Mouse (Mus musculus) embryonic facial prominence, embryonic 15.5 days (tissue): Measurements from ENCODE around the gene Herc2. TPM values are rescaled to one million over a fixed set of nuclear protein-coding genes. Genes with fewer than 3 reads are reported as not detected.

Source experiments
- ATAC-seq: fragments of 200-750 bp; cut with Nextera tagmentation; 2 replicates; pipeline ENCODE4 v1.8.0; 2017; ENCODE audit warnings: low read depth, moderate TSS enrichment; ENCODE audit not compliant: insufficient number of reproducible peaks, low FRiP score, low TSS enrichment
- H3K27ac ChIP-seq: fragments of 300-500 bp; sonication (generic); replicated peaks from 2 replicates; pipeline ENCODE4 v1.5.1; 2015; ENCODE audit warnings: mild to moderate bottlenecking, inconsistent platforms
- H3K27me3 ChIP-seq: fragments of 300-500 bp; sonication (generic); 2 replicates; pipeline ENCODE4 v1.6.1; 2015; ENCODE audit warnings: inconsistent platforms
- H3K36me3 ChIP-seq: fragments of 300-500 bp; sonication (generic); 2 replicates; pipeline ENCODE4 v1.6.1; 2015; ENCODE audit warnings: mild to moderate bottlenecking, inconsistent platforms
- H3K4me1 ChIP-seq: fragments of 300-500 bp; sonication (generic); 2 replicates; pipeline ENCODE4 v1.6.1; 2015; ENCODE audit warnings: inconsistent platforms
- H3K4me2 ChIP-seq: fragments of 300-500 bp; sonication (generic); replicated peaks from 2 replicates; pipeline ENCODE4 v1.6.1; 2015; ENCODE audit warnings: mild to moderate bottlenecking, inconsistent platforms
- H3K4me3 ChIP-seq: fragments of 300-500 bp; sonication (generic); replicated peaks from 2 replicates; pipeline ENCODE4 v1.5.1; 2015; ENCODE audit warnings: mild to moderate bottlenecking, inconsistent platforms
- H3K9ac ChIP-seq: fragments of 300-500 bp; sonication (generic); 2 replicates; pipeline ENCODE4 v1.6.1; 2015; ENCODE audit warnings: inconsistent platforms
- H3K9me3 ChIP-seq: fragments of 300-500 bp; sonication (generic); replicated peaks from 2 replicates; pipeline ENCODE4 v1.6.1; 2016; ENCODE audit warnings: inconsistent platforms
- WGBS: fragments of 180-500 bp; shearing (Covaris S2); methylation state at CpG from one replicate; pipeline ENCODE4 v1.1.7; 2015; 5-methylcytosine and 5-hydroxymethylcytosine counted together
- polyA plus RNA-seq: library from polyadenylated mRNA; unstranded; fragments of >200 nt; fragmentation: Nextera tagmentation; extraction: Ambion mirVana; gene quantifications from 2 replicates; pipeline ENCODE4 v1.2.1, GENCODE M21; 2015

The Herc2 gene
- polyA plus RNA-seq, 1 experiment from 2014 or later, result 22.3 TPM

DNA sequence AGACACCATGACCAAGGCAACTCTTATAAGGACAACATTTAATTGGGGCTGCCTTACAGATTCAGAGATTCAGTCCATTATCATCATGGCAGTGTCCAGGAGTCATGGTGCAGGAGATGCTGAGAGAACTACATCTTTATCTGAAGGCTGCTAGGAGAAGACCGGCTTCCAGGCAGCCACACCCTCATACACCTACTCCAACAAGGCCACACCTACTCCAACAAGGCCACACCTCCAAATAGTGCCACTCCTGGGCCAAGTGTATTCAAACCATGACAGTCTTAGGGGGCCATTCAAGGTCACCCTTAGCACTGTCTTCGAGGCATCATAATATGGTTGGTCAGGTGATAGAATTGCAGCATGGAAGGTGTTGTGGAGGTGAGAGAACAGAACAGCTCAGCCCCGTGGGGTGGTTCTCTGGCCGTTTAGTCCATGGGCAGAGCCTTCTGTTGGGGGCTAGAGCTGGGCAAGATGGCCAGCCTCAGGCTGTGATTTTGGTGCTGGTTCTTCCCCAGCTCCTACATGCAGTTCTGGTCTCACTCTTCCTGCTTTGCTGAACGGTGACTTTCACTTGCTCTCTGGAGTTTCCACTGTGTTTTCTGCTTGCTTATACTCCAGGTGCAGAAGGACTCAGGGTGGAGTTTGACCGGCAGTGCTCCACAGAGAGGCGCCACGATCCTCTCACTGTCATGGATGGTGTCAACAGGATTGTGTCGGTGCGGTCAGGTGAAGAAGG lies 151.7 kb downstream of the Herc2 start:
- Histone ChIP-seq H3K4me1 (no peaks in the 10 kb centered on the region), H3K9ac (no peak overlapping the region), H3K27ac (no peak overlapping the region), H3K9me3 (no peaks in the 10 kb centered on the region), H3K4me2 (no peak overlapping the region), H3K4me3 (no peak overlapping the region), H3K36me3 (peaks cover 63% of the 10 kb centered on the region), H3K27me3 (no peaks in the 10 kb centered on the region)
- no peak for ATAC-seq
- 94% methylated on average over 10 of the region's 10 CpGs for WGBS

DNA sequence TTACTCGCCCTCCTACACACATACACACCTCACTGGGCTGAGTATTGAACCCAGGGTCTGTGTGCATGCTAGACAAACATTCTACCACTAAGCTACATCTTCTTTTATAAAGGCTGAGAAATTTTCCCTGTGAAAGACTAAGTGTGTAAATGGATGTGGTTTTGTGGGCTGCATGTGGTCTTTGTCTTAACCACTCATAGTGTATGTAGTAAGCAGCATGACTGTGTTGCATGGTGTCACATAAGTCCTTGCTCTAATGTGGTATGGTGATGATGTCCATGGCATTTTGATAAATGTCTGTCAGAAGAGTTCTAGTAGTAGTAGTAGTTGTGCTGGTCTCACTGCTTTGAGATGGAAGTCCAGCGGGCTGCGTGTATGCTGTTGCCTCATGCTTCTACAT lies 152.8 kb downstream of the Herc2 start:
- WGBS, result 91% methylated on average over 3 of the region's 3 CpGs
- ATAC-seq, result no peak
- Histone ChIP-seq H3K36me3 (peaks cover 58% of the 10 kb centered on the region), H3K4me1 (no peaks in the 10 kb centered on the region), H3K4me2 (no peak overlapping the region), H3K27me3 (no peaks in the 10 kb centered on the region), H3K9ac (no peak overlapping the region), H3K9me3 (no peaks in the 10 kb centered on the region), H3K27ac (no peak overlapping the region), H3K4me3 (no peak overlapping the region)

DNA sequence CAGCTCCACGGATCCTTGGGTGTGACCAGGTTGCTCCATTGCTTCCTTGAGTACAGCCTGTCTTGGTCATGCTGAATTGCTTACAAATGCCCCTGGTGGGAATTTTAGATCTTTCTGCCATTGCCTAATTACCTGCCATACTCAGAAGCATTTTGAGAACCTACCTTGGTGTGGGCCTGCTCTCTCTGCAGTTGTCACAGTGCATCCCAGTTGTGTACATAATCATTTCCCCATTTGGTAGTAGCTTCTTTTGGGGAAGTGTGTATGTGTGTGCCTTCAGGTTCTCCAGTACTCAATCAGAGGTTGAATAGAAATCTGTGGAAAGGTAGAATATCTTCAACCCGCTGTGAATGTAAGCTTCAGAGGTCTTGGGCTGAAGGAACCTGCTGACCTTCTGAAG lies 153.3 kb downstream of the Herc2 start:
- peaks cover 54% of the 10 kb centered on the region for H3K36me3 ChIP-seq
- no peaks in the 10 kb centered on the region for H3K4me1 ChIP-seq
- no peak overlapping the region for H3K27ac ChIP-seq
- H3K9ac ChIP-seq, result no peak overlapping the region
- H3K4me3 ChIP-seq, result no peak overlapping the region
- H3K9me3 ChIP-seq, result no peaks in the 10 kb centered on the region
- no peak for ATAC-seq
- no peaks in the 10 kb centered on the region for H3K27me3 ChIP-seq
- WGBS, result 95% methylated on average over 2 of the region's 2 CpGs
- H3K4me2 ChIP-seq, result no peak overlapping the region

GRCm38 (mm10) chr7:56204877-56205276 lies 154.9 kb downstream of the Herc2 start:
- no peak for ATAC-seq

DNA sequence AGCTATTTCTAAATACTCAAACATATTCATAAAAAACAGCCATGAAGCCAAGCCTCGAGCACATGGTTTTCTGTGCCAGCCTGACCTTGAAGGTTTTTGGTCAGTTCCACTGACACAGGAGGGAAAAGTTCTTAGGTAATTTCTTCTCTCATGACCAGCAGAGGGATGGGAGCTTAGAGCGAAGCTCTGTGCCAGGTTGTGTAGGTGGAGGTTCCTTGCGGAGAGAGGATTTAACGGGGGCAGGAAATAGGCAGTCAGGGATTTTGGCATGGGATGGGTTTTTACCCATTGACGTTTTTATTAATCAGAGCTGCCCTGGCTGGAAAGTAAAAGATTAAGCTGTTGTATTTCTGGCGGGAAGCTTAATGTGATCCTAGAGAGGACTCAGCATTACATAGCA lies 170.8 kb downstream of the Herc2 start:
- Histone ChIP-seq H3K9me3 (no peaks in the 10 kb centered on the region), H3K36me3 (peaks cover 63% of the 10 kb centered on the region), H3K4me1 (no peaks in the 10 kb centered on the region)

More at GRCm38 (mm10) chr7:56204877-56205276, 154.9 kb downstream of the Herc2 start:
- Histone ChIP-seq H3K4me2 (no peak overlapping the region), H3K27me3 (no peaks in the 10 kb centered on the region), H3K9me3 (no peaks in the 10 kb centered on the region), H3K4me3 (no peak overlapping the region), H3K27ac (peak overlapping the region; percentile 52; the same call in 1 of the 2 replicates), H3K9ac (no peak overlapping the region), H3K4me1 (no peaks in the 10 kb centered on the region), H3K36me3 (peaks cover 51% of the 10 kb centered on the region)
- WGBS, result 28% methylated on average over 3 of the region's 3 CpGs

DNA sequence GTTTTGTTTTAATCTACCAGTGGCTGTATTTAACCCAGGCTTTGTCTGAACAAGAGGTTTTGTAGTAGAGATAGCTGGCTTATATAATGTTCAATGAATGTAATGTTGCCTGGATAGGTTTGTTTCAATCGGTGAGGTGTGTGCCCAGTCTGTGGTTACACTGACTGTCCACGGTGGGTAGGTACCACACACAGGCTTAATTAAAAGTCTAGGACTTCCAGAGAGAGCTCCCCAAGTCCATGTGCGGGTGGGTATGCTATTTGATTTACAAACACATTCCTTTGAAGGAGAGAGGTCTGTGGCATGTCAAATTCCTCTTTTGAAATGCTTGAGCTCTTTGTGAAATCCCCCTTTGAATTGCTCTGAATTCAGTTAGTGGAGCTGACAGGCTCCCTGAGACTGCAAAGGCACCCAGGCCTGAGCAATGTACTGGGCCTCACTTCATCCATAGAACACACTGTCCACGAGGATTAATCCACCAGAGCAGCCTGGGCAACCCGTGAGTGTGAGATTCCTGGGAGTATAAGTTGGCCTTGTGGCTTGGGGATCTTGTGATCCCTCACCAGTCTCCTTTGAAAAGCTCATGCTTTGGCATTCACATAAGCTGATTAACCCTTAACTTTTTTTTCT lies 185.9 kb downstream of the Herc2 start:
- ATAC-seq, result no peak
- 28% methylated on average over 5 of the region's 5 CpGs for WGBS
- H3K27ac ChIP-seq, result no peak overlapping the region

More for the DNA sequence above, 170.8 kb downstream of the Herc2 start:
- Histone ChIP-seq H3K27me3 (no peaks in the 10 kb centered on the region), H3K27ac (no peak overlapping the region), H3K4me3 (no peak overlapping the region), H3K9ac (no peak overlapping the region), H3K4me2 (no peak overlapping the region)
- no peak for ATAC-seq
- WGBS, result 90% methylated on average over 6 of the region's 6 CpGs

DNA sequence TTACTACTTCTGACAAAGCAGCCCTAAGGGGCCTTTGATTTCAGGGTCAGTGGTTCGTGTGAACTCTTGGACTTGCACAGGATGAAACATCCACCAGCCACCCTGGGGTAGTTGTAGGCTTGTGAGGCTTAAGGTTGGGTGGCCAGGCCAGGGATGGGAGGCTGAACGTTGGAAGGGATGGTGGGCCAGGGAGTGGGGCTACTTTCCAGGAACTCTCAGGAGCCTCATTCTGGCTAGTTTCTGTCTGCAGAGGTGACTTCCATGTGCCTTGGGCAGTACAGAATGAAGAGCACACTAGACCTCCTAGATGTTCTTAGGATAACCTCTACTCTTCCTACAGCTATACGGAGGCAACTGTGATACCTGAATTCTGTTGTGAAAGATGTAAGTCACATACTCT lies 186.6 kb downstream of the Herc2 start:
- peaks cover 11% of the 10 kb centered on the region; the same call in 1 of the 2 replicates for H3K36me3 ChIP-seq
- no peaks in the 10 kb centered on the region for H3K4me1 ChIP-seq
- no peaks in the 10 kb centered on the region for H3K9me3 ChIP-seq
- no peaks in the 10 kb centered on the region for H3K27me3 ChIP-seq
- H3K9ac ChIP-seq, result no peak overlapping the region
- H3K27ac ChIP-seq, result no peak overlapping the region
- 0 out of 2 replicates have a peak, but pooled peaks have one; percentile 15 for ATAC-seq
- H3K4me2 ChIP-seq, result no peak overlapping the region
- H3K4me3 ChIP-seq, result no peak overlapping the region
- 76% methylated on average over 3 of the region's 3 CpGs for WGBS

More for the DNA sequence above, 185.9 kb downstream of the Herc2 start:
- H3K4me1 ChIP-seq, result no peaks in the 10 kb centered on the region
- peaks cover 14% of the 10 kb centered on the region for H3K36me3 ChIP-seq
- H3K9ac ChIP-seq, result no peak overlapping the region
- H3K27me3 ChIP-seq, result no peaks in the 10 kb centered on the region
- H3K9me3 ChIP-seq, result no peaks in the 10 kb centered on the region
- no peak overlapping the region for H3K4me3 ChIP-seq
- H3K4me2 ChIP-seq, result no peak overlapping the region

GRCm38 (mm10) chr7:56239543-56239942 lies 189.5 kb downstream of the Herc2 start, which contains the start of gene Oca2:
Oca2 (plus strand) TSS chr7:56239760.
- no peak for ATAC-seq
- no peak within 1 kb of the TSS for H3K27ac ChIP-seq
- WGBS, result 40% methylated on average over 3 of the region's 3 CpGs
- no peaks in the 10 kb centered on the region for H3K36me3 ChIP-seq
- no peaks in the 10 kb centered on the region for H3K9me3 ChIP-seq
- no peak within 1 kb of the TSS for H3K4me2 ChIP-seq
- no peaks in the 10 kb centered on the region for H3K4me1 ChIP-seq
- H3K27me3 ChIP-seq, result no peaks in the 10 kb centered on the region
- no peak within 1 kb of the TSS for H3K9ac ChIP-seq
- no peak within 1 kb of the TSS for H3K4me3 ChIP-seq

GRCm38 (mm10) chr7:56254568-56254967 lies 204.6 kb downstream of the Herc2 start:
- H3K27ac ChIP-seq, result no peak overlapping the region
- H3K4me1 ChIP-seq, result no peaks in the 10 kb centered on the region
- H3K36me3 ChIP-seq, result no peaks in the 10 kb centered on the region
- H3K4me3 ChIP-seq, result no peak overlapping the region
- H3K9me3 ChIP-seq, result no peaks in the 10 kb centered on the region
- H3K27me3 ChIP-seq, result no peaks in the 10 kb centered on the region
- 81% methylated on average over 10 of the region's 10 CpGs for WGBS
- no peak overlapping the region for H3K4me2 ChIP-seq
- no peak for ATAC-seq
- no peak overlapping the region for H3K9ac ChIP-seq

- H3K27ac ChIP-seq, result no peak overlapping the region
- H3K4me2 ChIP-seq, result no peak overlapping the region
- H3K9me3 ChIP-seq, result no peaks in the 10 kb centered on the region
- no peak for ATAC-seq
- H3K27me3 ChIP-seq, result no peaks in the 10 kb centered on the region
- 38% methylated on average over 3 of the region's 3 CpGs for WGBS
- H3K4me3 ChIP-seq, result no peak overlapping the region
- no peak overlapping the region for H3K9ac ChIP-seq
- H3K4me1 ChIP-seq, result no peaks in the 10 kb centered on the region
- H3K36me3 ChIP-seq, result no peaks in the 10 kb centered on the region
Measured at GRCm38 (mm10) chr7:56257875-56258441, 208.0 kb downstream of the Herc2 start.

DNA sequence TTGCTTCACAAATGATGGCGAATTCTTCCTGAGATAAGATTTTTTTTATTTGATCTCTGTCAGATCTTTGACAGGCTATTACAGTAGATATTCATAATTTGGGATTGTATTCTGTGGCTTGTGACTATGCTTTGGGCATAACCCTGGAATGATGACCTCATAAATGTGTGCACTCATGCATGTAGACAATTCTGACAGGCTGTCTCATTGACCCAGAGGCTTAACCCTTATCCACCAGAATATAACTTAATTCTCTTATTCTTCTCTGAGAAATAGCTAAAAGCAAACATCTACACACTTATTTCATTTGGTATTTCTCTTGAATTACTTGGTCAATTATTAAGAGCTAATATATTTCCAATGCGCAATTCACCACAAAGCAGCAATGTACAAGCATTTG lies 227.5 kb downstream of the Herc2 start:
- no peaks in the 10 kb centered on the region for H3K27me3 ChIP-seq
- WGBS, result 86% methylated on average over 2 of the region's 2 CpGs
- no peaks in the 10 kb centered on the region for H3K36me3 ChIP-seq
- H3K9ac ChIP-seq, result no peak overlapping the region
- no peak overlapping the region for H3K4me3 ChIP-seq
- H3K9me3 ChIP-seq, result no peaks in the 10 kb centered on the region
- no peak overlapping the region for H3K27ac ChIP-seq
- H3K4me1 ChIP-seq, result no peaks in the 10 kb centered on the region
- no peak for ATAC-seq
- H3K4me2 ChIP-seq, result no peak overlapping the region
